Mouse (Mus musculus): ENCODE measurements at regions not wholly inside any gene's neighbourhood (a gene's known extent, or its start where the extent isn't known, plus 50 kb on each side); places are given as distances from the start of the nearest gene placed in this dataset.

DNA sequence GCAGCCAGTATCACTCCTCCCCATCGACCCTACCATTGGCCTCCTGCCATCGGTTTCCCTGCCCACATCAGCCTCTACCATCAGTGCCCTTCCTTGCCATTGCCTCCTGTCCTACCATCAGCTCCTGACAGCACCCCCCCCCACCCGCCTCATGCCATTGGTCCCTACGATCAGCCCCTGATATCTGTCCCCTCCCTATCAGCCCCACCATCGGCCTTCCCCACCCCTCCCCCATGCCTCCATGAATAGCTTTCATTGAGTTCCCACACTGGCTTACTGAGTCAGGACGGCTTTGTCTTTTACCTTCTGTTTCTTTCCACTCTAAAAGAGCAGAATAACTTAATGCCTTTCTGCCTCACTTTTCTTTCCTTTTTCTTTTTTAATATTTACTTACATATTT lies 277.9 kb upstream of the Bmper start:
- no peak for TF ChIP-seq CTCF (IDR thresholded peaks at IDR 0.05; ENCODE audit: borderline replicate concordance, control insufficient read depth, extremely low read depth, insufficient read depth, low read length, poor library complexity)
- TF ChIP-seq POLR2A (IDR thresholded peaks at IDR 0.05; ENCODE audit: control insufficient read depth, extremely low read depth, insufficient read depth, low read length, poor library complexity): no peak
